Mouse (Mus musculus) spleen, embryonic (tissue): ENCODE results near the gene Gm43518.

Source experiments
- CTCF ChIA-PET: fragments of 350-600 bp; sonication (Branson Sonifier 250); formaldehyde crosslinking; loops from one replicate; lab custom pipeline; 2022; lab: Charles Lee

Gene Gm43518

GRCm38 (mm10) chr5:123932927-123933326, 5.7 kb downstream of the Gm43518 start:
- CTCF ChIA-PET = interaction anchor here (0.6 kb wide), 1 partner anchor 39 kb away, joined by 3 read pairs; no protein-coding TSS in a partner anchor

- CTCF ChIA-PET = interaction anchor here (0.6 to 0.7 kb wide), 2 partner anchors 38 to 58 kb away, joined by 3 read pairs; no protein-coding TSS in a partner anchor
These were observed 6.3 kb downstream of the Gm43518 start for GRCm38 (mm10) chr5:123933556-123933955.

- CTCF ChIA-PET = interaction anchor here (0.7 kb wide), 1 partner anchor 58 kb away, joined by 3 read pairs; no protein-coding TSS in a partner anchor
These were observed 6.9 kb downstream of the Gm43518 start for GRCm38 (mm10) chr5:123933957-123934591.

- CTCF ChIA-PET = no interaction called here
These were observed 8.7 kb downstream of the Gm43518 start for GRCm38 (mm10) chr5:123935931-123936330.

GRCm38 (mm10) chr5:123938479-123938878, 11.3 kb downstream of the Gm43518 start:
- CTCF ChIA-PET = interaction anchor here (0.7 kb wide), 1 partner anchor 962 kb away, joined by 3 read pairs; no protein-coding TSS in a partner anchor

GRCm38 (mm10) chr5:123946546-123946945, 19.3 kb downstream of the Gm43518 start:
- CTCF ChIA-PET = no interaction called here

GRCm38 (mm10) chr5:123947041-123947761, 20.0 kb downstream of the Gm43518 start:
- CTCF ChIA-PET = no interaction called here

- CTCF ChIA-PET = no interaction called here
These were observed 25.3 kb downstream of the Gm43518 start for GRCm38 (mm10) chr5:123952365-123953045.

GRCm38 (mm10) chr5:123957213-123957612, 30.0 kb downstream of the Gm43518 start:
- CTCF ChIA-PET = interaction anchor here (0.6 kb wide), 1 partner anchor 105 kb away, joined by 3 read pairs; no protein-coding TSS in a partner anchor

GRCm38 (mm10) chr5:123959018-123959417, 31.8 kb downstream of the Gm43518 start:
- CTCF ChIA-PET = no interaction called here

- CTCF ChIA-PET = no interaction called here
These were observed 32.9 kb downstream of the Gm43518 start for GRCm38 (mm10) chr5:123960129-123960528.

- CTCF ChIA-PET = no interaction called here
These were observed 33.8 kb downstream of the Gm43518 start for GRCm38 (mm10) chr5:123961046-123961445.

- CTCF ChIA-PET = no interaction called here
These were observed 37.0 kb downstream of the Gm43518 start for GRCm38 (mm10) chr5:123964208-123964607.

- CTCF ChIA-PET = no interaction called here
These were observed 39.5 kb downstream of the Gm43518 start for GRCm38 (mm10) chr5:123966759-123967158.

GRCm38 (mm10) chr5:123968468-123968867, 41.2 kb downstream of the Gm43518 start:
- CTCF ChIA-PET = no interaction called here

- CTCF ChIA-PET = no interaction called here
These were observed 42.0 kb downstream of the Gm43518 start for GRCm38 (mm10) chr5:123969216-123969615.

GRCm38 (mm10) chr5:123970576-123970975, 43.4 kb downstream of the Gm43518 start:
- CTCF ChIA-PET = no interaction called here

- CTCF ChIA-PET = interaction anchor here (0.6 to 0.7 kb wide), 3 partner anchors 28 to 645 kb away, joined by 3 to 6 read pairs (median 5); no protein-coding TSS in a partner anchor
These were observed 45.2 kb downstream of the Gm43518 start for GRCm38 (mm10) chr5:123972453-123972852.

GRCm38 (mm10) chr5:123973299-123974178, 46.3 kb downstream of the Gm43518 start, which contains the start of gene Hip1r:
Gene Hip1r (plus strand): TSS chr5:123973628.
- CTCF ChIA-PET = no interaction called here

- CTCF ChIA-PET = no interaction called here
These were observed 46.9 kb downstream of the Gm43518 start for GRCm38 (mm10) chr5:123974179-123974485.

GRCm38 (mm10) chr5:123974616-123975111, 47.4 kb downstream of the Gm43518 start:
- CTCF ChIA-PET = interaction anchor here (0.6 kb wide), 2 partner anchors 69 to 849 kb away, joined by 3 read pairs; no protein-coding TSS in a partner anchor
